Mouse (Mus musculus) embryonic fibroblast, embryonic 13.5 days (primary cell): Measurements from ENCODE around the gene Zfp36l1.

ENCODE experiments used
- CTCF ChIP-seq: IDR thresholded peaks from 2 replicates; pipeline ENCODE4 v1.5.1; 2011; ENCODE audit warnings: mild to moderate bottlenecking, control low read depth, low read length, moderate library complexity, borderline replicate concordance; ENCODE audit not compliant: insufficient read depth
- POLR2A ChIP-seq: IDR thresholded peaks from 2 replicates; pipeline ENCODE4 v1.6.1; 2011; ENCODE audit warnings: low read depth, mild to moderate bottlenecking, control low read depth, low read length, moderate library complexity

DNA sequence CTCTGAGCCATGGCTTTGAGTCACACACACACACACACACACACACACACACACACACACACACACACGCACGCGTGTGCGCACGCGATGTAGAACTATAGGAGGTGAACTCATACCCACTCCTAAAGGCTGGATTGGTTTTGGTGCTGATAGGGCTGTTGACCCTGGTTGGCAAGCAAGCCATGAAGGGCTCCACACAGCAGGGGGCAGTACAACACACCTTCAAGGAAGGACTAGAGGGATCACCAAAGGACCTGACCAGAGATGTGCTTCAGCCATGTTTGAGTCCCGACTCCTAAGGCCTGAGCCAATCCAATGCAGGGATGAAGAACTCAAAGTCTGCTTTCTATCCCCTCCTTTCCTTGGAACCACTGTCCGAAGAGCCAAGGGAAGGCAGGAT, 16.7 kb upstream of the Zfp36l1 start:
- TF ChIP-seq POLR2A (no peak), CTCF (no peak)
